Mouse (Mus musculus) right cerebral cortex, adult 18-20 months (tissue): ENCODE measurements at regions not wholly inside any gene's neighbourhood (a gene's known extent, or its start where the extent isn't known, plus 50 kb on each side); places are given as distances from the start of the nearest gene placed in this dataset.

ENCODE experiments used
- DNase-seq: peaks from one replicate; pipeline ENCODE4 v3.0.0; 2022; ENCODE audit warnings: mixed read lengths

GRCm38 (mm10) chr6:95179993-95180392, 63.0 kb downstream of the Kbtbd8 start:
- no peak for DNase-seq

- DNase-seq = no peak
These were observed 65.2 kb downstream of the Kbtbd8 start for GRCm38 (mm10) chr6:95182238-95182637.

- DNase-seq = no peak
These were observed 68.3 kb downstream of the Kbtbd8 start for GRCm38 (mm10) chr6:95185074-95185931.

- DNase-seq = no peak
These were observed 79.6 kb downstream of the Kbtbd8 start for GRCm38 (mm10) chr6:95196631-95197030.

GRCm38 (mm10) chr6:95198611-95199010, 81.6 kb downstream of the Kbtbd8 start:
- peak; percentile 54 for DNase-seq

GRCm38 (mm10) chr6:95202291-95202790, 85.3 kb downstream of the Kbtbd8 start:
- DNase-seq = no peak

GRCm38 (mm10) chr6:95202978-95203377, 85.9 kb downstream of the Kbtbd8 start:
- DNase-seq = no peak

- DNase-seq = no peak
These were observed 87.2 kb downstream of the Kbtbd8 start for GRCm38 (mm10) chr6:95204231-95204630.

- peak; percentile 43 for DNase-seq
These were observed 90.0 kb downstream of the Kbtbd8 start for GRCm38 (mm10) chr6:95207063-95207462.

- DNase-seq = peak; percentile 85
These were observed 100.4 kb downstream of the Kbtbd8 start for GRCm38 (mm10) chr6:95217431-95217830.

- no peak for DNase-seq
These were observed 101.8 kb downstream of the Kbtbd8 start for GRCm38 (mm10) chr6:95218830-95219229.

- peak; percentile 84 for DNase-seq
These were observed 98.4 kb upstream of the Gm10234 start for GRCm38 (mm10) chr6:95223537-95223936.

- no peak for DNase-seq
These were observed 92.0 kb upstream of the Gm10234 start for GRCm38 (mm10) chr6:95229885-95230284.

- no peak for DNase-seq
These were observed 87.2 kb upstream of the Gm10234 start for GRCm38 (mm10) chr6:95234712-95235111.

- no peak for DNase-seq
These were observed 78.3 kb upstream of the Gm10234 start for GRCm38 (mm10) chr6:95243657-95244056.

GRCm38 (mm10) chr6:95244911-95245310, 77.0 kb upstream of the Gm10234 start:
- no peak for DNase-seq

GRCm38 (mm10) chr6:95256303-95256702, 65.6 kb upstream of the Gm10234 start:
- DNase-seq = no peak

- no peak for DNase-seq
These were observed 60.9 kb upstream of the Gm10234 start for GRCm38 (mm10) chr6:95261001-95261400.

- no peak for DNase-seq
These were observed 57.7 kb upstream of the Gm10234 start for GRCm38 (mm10) chr6:95264011-95264869.

GRCm38 (mm10) chr6:95269524-95269923, 52.4 kb upstream of the Gm10234 start:
- DNase-seq = peak; percentile 21
